Mouse (Mus musculus): Measurements from ENCODE around the gene Ppp2r5c.

Gene Ppp2r5c

DNA sequence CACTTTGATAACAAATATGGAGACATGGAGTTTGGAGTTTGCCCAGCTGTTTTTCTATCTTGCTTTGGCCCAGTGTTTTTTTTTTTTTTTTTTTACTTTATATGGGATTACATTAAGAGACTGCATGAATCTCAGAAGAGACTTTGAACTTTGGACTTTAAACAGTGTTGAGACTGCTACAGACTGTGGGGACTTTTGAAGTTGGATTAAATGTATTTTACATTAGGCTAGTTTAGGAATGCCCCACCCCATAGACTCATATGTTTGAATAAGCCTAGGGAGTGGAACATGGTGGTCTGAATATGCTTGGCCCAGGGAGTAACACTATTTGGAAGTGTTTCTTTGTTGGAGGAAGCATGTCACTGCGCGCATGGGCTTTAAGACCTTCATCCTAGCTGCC lies 4.7 kb upstream of the Ppp2r5c start:
- DNase-seq (ENCODE audit: low read depth), result no peak

DNA sequence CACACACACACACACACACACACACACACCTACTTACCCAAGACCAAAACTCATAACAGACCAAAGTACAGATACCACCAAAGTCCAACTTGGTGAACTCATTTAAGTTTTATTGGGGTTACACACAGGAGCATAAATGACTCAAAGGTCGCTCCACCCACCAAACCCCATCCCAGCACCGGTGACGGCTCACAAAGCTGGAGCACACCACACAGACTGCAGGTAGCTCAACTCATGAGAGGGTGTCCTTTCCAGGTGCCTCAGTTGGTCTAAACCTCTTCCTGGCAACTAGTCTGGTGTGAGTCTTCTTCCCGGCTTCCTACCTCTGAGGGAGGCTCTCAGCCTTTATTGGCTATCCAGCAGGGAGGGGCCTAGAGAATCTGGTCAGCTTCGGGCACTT lies 2.4 kb upstream of the Ppp2r5c start:
- DNase-seq (ENCODE audit: low read depth), result no peak

DNA sequence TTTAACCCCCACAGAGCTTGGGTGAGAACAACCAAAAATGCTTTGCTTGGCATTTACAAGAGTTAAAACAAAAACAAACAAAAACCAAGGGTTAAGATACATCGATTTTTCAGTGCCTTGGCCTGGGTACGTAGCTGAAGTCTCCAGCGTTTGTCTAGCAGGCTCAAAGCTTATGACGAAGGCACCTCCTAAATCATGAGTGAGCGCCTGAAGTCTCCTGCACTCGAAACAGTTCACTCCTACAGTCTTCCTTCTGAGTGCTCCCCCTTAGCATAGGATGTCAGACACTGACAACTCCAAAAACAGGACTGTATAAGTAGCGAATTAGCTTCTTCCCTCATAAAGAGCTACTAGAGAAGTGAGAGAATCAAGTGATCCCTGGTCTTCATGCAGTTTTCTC lies 1.1 kb upstream of the Ppp2r5c start:
- DNase-seq (ENCODE audit: low read depth), result no peak

DNA sequence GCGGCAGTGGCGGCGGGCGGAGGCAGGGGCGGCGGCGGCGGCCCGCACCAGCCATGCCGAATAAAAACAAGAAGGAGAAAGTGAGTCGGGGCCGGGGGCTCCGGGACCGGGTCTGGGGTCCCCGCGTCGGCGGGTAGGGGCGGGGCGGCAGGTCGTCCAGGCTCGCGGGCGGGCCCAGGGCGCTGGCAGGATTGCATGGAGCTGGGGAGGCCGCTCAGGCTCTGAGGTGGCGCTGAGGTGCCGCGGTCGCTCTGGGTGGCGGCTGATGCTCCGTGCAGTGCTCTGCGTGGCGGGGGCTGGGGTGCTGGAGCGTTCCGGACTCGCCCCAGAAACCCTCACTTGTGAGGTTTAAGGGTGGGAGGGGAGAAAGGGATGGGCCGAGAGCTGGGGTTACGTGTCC lies 386 bp downstream of the Ppp2r5c start:
- DNase-seq (ENCODE audit: low read depth), result peak; percentile 28

DNA sequence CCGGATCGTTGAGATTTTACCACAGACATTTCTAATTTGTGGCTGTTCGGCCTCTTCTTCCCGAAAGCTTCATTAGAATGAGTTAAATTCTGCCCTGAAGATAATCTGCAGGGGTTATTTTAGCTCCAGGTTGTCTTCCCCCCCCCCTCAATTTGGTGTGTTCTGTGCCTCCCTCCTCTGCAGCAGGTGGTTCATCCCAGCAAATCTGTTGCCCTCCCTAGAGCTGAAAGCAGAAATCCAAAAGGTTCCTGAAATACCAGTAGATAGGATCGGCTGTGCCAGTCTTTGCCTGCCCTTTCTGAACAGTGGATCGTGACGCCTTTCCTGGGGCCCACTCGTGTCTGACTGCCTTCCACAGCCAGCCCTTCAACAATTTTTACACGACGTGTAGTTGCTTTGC lies 1.8 kb downstream of the Ppp2r5c start:
- DNase-seq (ENCODE audit: low read depth), result no peak

DNA sequence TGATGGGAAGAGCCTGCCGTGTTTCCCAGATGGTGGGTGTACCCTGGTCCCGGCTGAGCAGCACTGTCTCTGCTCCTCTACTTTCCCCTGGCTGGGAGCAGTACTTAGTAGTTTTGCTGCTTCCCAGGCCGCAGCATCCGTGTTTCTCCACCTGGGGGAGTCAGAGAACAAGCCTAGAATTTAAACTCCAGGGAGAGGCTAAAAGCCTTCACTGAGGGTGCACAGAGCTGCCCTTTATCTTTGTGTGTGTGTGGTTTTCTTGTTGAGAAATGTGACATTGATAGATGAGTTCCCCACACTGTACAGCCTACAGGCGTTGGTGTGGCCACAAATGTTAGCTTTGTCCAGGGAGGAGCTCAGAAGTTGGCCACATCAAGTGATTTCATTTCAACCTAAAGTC lies 7.3 kb downstream of the Ppp2r5c start:
- peak; percentile 94 for DNase-seq (ENCODE audit: low read depth)

DNA sequence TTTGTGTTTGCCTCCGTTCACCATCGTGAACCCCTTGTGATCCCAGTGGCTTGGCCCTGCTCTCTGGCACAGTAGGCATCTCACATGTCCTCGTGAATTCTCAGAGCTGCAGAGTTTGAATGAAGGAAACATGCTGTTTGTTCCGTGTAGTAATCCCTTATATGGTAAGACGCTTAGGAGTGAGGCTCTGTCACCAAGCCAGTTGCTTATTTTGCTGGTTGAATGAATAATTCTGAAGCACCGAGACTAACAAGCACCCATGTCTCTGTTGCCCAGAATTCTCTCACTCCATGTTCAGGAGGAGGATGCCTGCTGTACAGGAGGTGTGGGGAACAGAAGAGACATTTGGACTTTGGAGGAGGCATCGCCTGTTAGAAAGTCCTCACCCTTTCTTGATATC lies 9.1 kb downstream of the Ppp2r5c start:
- no peak for DNase-seq (ENCODE audit: low read depth)

DNA sequence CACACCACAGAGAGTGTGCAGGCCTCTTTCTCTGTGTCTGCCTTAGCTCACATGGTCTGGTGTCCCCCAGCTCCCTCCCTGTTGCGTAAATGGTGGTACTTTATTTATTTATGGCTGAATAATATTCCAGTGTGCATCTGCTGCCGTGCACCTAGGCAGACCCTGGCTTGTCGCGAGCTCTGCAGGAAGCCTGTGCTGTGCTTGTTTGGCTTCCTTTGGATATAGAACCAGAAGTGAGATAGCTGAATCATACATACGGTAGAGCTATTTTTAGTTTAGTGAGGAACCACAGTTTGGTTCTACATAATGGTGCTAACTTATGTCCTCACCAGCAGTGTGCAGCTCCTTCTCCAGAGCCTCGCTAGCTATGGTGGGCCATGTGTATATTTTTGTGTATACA lies 11.7 kb downstream of the Ppp2r5c start:
- peak; percentile 86 for DNase-seq (ENCODE audit: low read depth)

DNA sequence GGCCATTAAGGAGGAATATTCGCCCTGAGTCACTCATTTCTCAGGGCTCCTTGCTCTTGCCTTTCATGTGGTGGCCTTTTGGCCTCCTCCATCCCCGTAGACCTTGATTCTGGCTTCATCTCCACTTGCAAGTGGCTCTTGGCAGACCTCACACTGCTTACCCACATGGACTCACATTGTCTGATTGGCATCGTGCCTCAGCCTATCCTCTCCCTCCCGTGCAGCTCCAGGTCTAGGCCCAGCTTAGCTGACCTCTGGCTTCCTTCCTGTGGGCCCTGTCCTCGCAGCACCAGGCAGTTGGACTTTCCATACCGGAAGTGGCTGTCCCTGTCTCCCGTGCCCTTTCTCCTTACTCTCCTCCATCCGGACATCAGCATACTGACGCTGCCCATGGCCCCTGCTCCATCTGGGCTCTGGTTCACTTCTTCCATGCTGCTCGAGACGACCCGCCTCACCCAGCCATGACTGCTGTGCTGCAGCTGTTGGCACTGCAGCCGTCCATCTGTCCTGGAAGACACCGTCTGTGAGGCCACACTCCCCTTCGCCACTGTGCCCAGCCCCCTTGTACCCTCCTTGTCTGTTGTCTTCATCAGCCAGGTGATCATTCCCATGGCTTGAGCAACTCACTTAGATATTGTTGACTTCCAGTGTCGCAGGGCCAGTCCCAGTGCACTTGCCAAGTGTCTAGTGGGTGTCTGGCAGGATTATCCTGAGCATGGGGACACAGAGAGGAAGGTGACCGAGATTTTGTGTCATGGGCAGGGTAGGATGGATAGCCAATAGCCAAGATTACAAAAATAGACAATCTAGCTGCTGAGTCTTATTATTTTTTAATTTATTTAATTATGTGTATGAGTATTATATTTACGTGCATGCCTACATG lies 13.7 kb downstream of the Ppp2r5c start:
- DNase-seq (ENCODE audit: low read depth), result peak; percentile 73

DNA sequence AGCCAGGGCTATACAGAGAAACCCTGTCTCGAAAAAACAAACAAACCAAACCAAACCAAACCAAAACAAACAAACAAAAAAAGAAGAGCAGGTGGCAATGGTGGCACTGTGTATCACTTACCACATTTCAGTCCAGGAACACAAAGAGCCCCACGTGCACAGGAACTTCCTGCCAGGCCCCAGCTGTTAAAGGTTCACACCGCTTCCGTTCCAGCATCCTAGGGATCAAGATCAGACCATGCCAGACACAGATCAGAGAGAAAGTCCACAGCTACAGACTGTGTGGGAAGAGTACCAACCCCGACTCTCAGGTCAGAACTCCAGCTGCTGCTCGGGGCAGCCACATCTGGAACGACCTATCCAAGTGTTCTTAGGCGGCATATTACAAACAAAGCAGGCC lies 16.8 kb downstream of the Ppp2r5c start:
- no peak for DNase-seq (ENCODE audit: low read depth)

DNA sequence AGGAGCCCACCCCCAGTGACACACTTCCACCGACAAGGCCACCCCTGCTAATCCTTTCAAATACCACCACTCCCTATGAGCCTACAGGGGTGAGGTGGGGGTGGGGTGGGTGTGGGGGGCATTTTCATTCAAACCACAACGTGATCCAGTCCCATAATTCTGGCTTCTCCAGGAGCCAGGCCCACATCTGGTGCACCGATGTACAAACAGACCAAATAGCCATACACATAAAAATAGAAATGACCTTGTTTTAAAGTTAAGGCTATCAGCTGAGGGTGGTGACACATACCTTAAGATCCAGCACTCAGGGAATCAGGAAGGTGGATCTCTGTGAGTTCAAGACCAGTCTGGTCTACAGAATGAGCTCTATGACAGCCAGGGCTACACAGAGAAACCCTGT lies 24.5 kb downstream of the Ppp2r5c start:
- DNase-seq (ENCODE audit: low read depth), result no peak

DNA sequence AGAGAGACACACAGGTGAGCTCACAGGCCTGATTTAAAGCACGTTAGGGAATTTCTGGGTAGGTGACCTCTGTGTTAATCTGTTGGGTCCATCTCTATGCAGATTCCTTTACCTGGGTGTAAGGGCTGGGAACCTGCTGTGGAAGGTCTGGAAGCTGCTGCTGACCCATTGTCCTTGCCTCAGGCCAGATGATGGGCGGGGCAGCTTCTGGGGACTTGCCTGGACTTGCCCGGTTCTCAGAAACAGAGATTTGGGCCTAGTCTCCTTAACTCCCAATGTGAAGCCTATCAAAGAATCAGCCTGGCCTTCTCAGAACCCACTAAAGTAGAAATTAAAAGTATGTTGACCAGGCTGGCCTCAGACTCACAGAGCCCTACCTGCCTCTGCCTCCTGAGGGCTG lies 25.3 kb downstream of the Ppp2r5c start:
- DNase-seq (ENCODE audit: low read depth), result no peak

DNA sequence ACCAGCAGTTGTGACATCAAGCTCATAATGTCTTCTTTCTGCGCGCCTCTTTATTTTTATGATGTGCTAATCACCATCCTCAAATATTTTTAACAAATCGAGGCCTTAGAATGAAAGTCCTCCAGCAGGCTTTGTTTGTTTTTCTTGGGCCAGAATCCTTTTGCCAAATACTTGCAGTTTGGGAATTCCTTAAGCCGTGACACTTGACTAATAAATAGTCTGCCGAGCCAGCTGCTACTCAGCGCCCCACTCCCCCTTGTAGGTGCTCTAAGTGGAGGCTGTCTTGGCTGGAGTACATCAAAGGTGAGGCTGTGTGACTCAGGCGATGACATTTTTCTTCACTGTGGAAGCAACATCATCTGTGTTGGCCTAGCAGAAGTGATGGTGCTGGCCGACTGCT lies 27.6 kb downstream of the Ppp2r5c start:
- DNase-seq (ENCODE audit: low read depth), result no peak

DNA sequence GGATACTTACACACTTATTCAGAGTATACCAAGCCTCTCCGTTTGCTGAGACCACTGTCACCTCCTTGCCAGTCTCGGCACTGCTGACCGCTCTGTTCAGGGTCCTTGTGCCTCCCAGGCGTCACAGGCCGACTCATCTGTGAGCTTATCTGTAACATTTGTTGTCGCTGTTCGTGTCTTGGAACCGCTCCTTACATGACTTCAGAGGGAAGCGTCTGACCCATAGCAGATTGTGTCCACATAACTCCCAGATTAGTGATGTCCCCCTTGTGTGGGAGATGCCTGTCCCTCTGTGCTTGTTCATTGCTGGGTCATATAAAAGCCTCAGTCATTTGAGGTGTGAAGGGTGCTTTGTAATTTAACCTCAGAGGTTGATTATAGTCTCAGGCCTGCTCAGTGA lies 29.6 kb downstream of the Ppp2r5c start:
- no peak for DNase-seq (ENCODE audit: low read depth)

DNA sequence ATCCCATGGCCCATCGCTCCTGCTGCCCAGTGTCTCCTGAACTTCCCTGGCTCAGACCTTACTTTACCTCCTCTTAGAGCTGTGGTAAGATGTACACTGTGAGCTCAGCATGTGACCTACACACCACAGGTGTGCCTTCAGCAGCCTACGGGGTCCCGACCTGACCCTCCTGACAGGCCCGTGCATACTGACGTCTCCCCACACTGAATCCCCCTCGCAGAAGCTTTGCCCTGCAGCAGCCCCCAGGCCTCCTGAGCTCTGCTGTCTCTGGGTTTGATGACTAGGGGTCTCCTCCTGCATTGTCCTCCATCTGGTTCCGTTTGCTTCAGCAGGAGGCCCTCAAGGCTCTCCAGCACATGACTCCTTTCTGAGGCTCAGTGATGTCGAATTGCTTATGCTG lies 31.0 kb downstream of the Ppp2r5c start:
- no peak for DNase-seq (ENCODE audit: low read depth)

DNA sequence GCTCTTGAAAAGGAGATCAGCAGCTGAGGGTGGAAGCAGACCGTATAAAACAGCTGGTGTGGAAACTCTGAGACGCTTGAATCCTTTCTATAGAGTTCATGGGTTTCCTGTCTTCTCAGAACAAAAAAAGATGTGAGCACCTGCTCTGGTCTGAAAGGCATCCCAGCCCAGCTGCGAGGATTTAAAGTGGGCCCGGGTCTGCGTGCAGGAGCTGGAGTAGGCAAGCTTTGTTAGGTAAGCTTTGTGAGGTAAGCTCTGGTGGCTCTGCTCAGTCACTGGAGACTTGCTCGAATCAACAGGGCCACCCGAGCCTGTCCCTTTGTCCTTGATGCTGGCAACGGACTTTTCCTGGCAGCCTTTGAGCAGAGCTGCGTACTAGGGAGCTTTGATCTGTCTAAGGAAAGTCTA lies 31.7 kb downstream of the Ppp2r5c start:
- DNase-seq (ENCODE audit: low read depth), result no peak

DNA sequence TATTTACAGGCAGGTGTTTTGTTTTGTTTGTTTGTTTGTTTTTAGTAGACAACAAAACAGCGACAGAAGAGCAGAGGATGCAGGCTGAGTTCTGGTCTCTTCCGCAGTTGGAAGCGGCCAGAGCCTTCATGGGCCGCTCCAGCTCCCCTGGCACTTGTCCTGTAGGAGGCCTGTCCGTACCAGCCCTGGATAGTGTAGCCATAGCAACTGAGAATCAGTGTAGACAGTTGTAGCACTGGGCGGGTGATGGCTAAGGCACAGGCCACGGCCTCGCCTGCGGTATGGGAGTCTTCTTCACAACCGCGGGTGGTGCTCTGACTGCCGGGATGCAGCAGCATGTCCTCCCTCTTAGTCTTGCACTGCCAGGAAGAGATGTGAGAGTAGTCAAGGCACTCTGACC lies 32.3 kb downstream of the Ppp2r5c start:
- no peak for DNase-seq (ENCODE audit: low read depth)

DNA sequence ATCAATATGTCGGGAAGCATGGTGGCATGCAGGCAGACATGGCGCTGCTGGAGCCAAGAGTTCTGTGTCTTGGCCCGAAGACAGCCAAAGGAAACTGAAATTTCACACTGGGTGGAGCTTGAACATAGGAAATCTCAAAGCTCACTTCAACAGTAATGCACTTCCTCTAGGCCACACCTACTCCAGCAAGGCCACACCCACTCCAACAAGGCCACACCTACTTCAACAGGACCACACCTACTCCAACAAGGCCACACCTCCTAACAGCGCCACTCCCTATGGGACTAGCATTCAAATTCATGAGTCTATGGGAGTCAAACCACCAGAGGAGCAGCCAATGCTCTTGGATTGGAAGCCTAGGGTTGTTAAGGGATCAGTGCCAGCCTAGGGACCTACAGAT lies 33.8 kb downstream of the Ppp2r5c start:
- DNase-seq (ENCODE audit: low read depth), result no peak

DNA sequence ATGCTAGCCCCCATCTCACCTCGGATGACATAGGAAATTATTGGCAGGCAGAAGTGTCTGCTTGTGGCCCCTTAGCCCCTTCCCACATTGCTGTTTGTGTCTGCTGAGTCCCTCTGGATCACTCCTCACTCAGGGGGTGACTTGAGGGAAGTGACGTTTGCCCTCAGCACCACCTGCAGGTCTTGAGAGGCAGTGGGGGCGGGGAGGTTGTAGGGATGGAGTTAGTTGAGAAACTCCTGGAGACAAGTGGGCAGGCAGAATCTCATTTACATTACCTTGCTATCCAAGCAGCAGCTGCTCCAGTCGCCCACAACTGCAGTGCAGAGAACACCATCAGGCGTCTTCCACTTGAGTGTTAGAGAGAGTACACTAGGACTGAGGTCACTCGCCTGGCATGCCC lies 36.8 kb downstream of the Ppp2r5c start:
- no peak for DNase-seq (ENCODE audit: low read depth)

DNA sequence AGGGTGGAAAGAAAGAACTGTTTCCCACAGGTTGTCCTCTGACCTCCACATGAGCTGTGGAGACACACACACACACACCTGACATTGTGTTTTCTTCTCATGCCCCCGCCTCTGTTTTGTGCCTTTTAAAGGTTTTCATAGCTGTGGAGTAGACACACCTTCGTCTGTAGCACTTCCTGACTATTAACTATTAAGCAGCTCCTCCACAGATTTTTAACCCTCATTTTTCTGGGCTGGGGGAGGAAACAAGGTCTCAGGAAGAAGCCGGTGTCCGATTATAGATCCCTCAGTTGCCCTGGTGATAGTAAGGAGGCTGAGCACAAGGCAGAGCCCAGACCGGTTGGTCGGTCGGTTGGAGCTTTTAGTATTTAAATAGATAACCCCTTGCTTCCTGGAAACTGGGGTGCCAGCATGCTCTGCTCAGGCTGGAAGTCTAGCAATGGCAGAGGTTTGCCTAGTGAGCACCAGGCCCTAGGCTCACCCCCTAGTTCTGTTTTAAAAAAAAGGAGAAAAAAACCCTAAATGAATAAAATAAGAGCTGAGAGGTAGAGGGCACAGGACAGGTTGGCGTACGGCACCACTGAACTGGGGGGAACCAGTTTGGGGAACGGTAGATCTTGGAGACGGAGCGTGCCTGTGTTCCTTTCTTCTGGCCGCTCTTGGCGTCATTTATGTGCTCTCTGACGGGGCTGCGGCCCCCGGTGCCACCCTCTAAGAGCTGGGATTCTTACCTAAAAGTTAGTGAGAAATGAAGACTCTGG lies 38.1 kb downstream of the Ppp2r5c start:
- DNase-seq (ENCODE audit: low read depth), result no peak

DNA sequence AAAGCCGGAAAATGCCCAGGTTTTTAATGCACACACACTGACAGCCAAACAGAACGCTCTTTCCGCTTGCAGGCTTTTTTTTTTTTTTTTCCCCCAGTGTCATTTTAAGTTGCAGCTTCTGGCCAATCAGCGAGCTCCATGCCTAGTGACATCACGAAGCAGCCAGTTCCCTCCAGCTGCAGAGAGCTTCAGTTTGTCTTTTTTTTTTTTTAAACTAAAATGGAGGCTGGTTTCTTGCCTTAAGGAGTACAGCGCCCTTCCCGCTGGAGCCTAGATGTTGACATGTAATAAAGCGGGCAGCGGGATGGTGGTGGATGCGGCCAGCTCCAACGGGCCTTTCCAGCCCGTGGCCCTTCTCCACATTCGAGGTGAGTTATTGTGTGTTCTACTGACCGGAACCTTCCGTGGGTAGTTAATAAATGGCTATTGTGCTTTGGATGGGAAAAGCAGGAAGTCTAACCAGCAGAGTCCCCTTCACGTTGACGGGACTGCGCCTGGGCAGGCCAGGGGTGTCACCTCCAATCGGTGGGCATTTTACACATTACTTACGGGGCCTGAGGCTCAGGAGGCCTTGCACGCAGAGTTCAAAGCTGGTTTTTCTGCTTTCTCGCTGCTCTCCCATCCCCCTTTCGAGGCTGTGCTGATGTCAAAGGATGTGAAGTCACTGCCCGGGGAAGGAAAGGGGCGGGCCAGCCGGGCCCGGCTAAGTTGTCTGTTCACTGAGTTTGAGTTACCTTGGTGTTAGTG lies 38.8 kb downstream of the Ppp2r5c start:
- DNase-seq (ENCODE audit: low read depth), result peak; percentile 98

DNA sequence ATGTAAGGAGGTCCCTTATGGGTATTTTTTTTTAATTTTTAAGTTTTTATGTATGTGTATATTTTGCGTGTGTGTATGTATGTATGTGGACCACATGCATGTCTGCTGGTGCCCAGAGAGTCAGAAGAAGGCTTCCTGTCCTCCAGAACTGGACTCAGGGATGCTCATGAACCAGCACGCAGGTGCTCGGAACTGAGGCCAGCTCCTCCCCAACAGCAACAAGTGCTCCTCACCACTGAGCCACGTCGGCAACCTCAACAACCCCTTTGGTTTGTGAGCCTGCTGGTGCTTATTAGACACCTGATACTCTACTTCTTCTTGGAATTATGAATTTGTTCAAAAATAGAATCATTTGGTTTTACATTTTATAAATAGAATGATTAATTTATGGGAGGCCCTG lies 39.9 kb downstream of the Ppp2r5c start:
- DNase-seq (ENCODE audit: low read depth), result no peak

DNA sequence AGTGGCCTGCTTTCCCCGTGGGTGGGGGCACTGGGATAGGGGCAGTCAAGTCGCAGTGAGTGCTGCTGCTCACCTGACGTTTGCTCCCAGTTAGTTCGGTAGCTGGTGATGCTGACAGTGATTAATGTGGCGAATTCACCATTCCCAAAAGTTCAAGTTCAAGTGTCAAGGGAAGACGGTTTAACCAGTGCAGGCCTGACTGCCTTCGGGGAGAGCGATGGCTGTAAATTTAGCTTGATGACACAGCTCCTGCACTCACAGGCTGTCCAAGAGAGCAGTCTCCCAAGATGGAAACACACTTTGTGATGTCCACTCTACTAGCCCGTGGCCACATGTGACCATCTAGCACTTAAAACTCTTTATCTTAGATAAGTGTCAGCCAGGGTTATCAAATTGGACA lies 41.1 kb downstream of the Ppp2r5c start:
- DNase-seq (ENCODE audit: low read depth), result no peak
